Mouse (Mus musculus): ENCODE measurements around the gene Ccdc189.

DNA sequence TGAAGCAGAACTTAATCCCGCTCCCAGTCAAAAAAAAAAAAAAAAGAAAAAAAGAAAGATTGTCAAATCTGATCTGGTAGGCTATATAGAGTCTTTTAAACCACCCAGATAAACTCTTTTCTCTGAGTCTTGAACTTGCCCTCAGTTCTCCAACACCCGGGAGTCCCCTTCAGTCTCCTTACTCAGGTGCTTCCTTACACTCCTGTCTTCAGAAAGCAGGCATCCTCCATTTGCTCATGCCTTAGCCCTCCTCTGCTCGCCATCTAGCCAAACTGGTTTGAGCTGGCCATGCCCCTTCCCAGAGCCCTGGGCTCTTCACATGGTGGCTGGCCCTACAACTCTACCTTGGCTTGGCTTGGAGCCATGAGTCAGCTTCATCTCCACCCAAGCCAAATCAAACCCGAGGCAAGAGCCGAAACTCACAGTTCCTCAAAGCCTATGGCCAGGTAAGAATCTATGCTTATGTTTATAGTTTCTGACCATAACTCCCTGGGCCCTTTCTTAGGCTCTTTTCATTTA lies 27.0 kb downstream of the Ccdc189 start, which contains the start of gene Tmem265:
- TF ChIP-seq POLR2A (IDR thresholded peaks at IDR 0.05; ENCODE audit: insufficient read depth, low read length), result no peak
- TF ChIP-seq EP300 (IDR thresholded peaks at IDR 0.05; ENCODE audit: insufficient read depth, low read depth, low read length), result no peak

Measured in ES-Bruce4 (cell line).